Mouse (Mus musculus) C2C12 (cell line): Measurements from ENCODE around the gene Mbd6. TPM values are rescaled to one million over a fixed set of nuclear protein-coding genes. Genes with fewer than 3 reads are reported as not detected.

ENCODE experiments used
- H3K27me3 ChIP-seq: one replicate; pipeline ENCODE4 v1.6.1; 2011; ENCODE audit not compliant: control insufficient read depth, insufficient read depth, insufficient read length
- H3K36me3 ChIP-seq: one replicate; pipeline ENCODE4 v1.6.1; 2011; ENCODE audit not compliant: control insufficient read depth, insufficient read depth
- H3K4me3 ChIP-seq: one replicate; pipeline ENCODE4 v1.5.1; 2011; ENCODE audit warnings: mild to moderate bottlenecking, control low read depth; ENCODE audit not compliant: poor library complexity, insufficient read depth, severe bottlenecking
- H3K79me2 ChIP-seq: one replicate; pipeline ENCODE4 v1.6.1; 2011; ENCODE audit not compliant: control insufficient read depth, insufficient read depth
- H3K79me3 ChIP-seq: one replicate; pipeline ENCODE4 v1.6.1; 2011; ENCODE audit warnings: low read depth, control low read depth
- H3ac ChIP-seq: one replicate; pipeline ENCODE3; 2011; ENCODE audit warnings: low read depth; ENCODE audit not compliant: control insufficient read depth, insufficient read length
- CEBPB ChIP-seq: IDR thresholded peaks from one replicate; pipeline ENCODE4 v1.6.1; 2011; ENCODE audit warnings: low read depth, mild to moderate bottlenecking, control low read depth, moderate library complexity
- CTCF ChIP-seq: IDR thresholded peaks from one replicate; pipeline ENCODE4 v1.5.1; 2011; ENCODE audit not compliant: control insufficient read depth, insufficient read depth, insufficient read length
- FOSL1 ChIP-seq: IDR thresholded peaks from one replicate; pipeline ENCODE4 v1.8.0; 2011; ENCODE audit warnings: mild to moderate bottlenecking, low read length; ENCODE audit not compliant: poor library complexity, insufficient read depth, severe bottlenecking
- MAX ChIP-seq: IDR thresholded peaks from one replicate; pipeline ENCODE4 v1.6.1; 2011; ENCODE audit warnings: mild to moderate bottlenecking, control low read depth
- MYOD1 ChIP-seq: IDR thresholded peaks from one replicate; pipeline ENCODE4 v1.6.1; 2011; ENCODE audit warnings: low read depth; ENCODE audit not compliant: control insufficient read depth, insufficient read length
- MYOG ChIP-seq: IDR thresholded peaks from one replicate; pipeline ENCODE4 v1.6.1; 2011; ENCODE audit not compliant: control insufficient read depth, insufficient read length; ENCODE audit errors: extremely low read depth
- USF1 ChIP-seq: IDR thresholded peaks from one replicate; pipeline ENCODE4 v1.6.1; 2011; ENCODE audit warnings: low read depth, mild to moderate bottlenecking, control low read depth, moderate library complexity
- polyA plus RNA-seq: library from polyadenylated mRNA; unstranded; fragments of >200 nt; fragmentation: generic; extraction: Trizol; gene quantifications from one replicate; pipeline ENCODE4 v1.2.1, GENCODE M21; 2012; ENCODE audit warnings: missing spikeins

Gene Mbd6
- polyA plus RNA-seq, 1 experiment, result 15.2 TPM

DNA sequence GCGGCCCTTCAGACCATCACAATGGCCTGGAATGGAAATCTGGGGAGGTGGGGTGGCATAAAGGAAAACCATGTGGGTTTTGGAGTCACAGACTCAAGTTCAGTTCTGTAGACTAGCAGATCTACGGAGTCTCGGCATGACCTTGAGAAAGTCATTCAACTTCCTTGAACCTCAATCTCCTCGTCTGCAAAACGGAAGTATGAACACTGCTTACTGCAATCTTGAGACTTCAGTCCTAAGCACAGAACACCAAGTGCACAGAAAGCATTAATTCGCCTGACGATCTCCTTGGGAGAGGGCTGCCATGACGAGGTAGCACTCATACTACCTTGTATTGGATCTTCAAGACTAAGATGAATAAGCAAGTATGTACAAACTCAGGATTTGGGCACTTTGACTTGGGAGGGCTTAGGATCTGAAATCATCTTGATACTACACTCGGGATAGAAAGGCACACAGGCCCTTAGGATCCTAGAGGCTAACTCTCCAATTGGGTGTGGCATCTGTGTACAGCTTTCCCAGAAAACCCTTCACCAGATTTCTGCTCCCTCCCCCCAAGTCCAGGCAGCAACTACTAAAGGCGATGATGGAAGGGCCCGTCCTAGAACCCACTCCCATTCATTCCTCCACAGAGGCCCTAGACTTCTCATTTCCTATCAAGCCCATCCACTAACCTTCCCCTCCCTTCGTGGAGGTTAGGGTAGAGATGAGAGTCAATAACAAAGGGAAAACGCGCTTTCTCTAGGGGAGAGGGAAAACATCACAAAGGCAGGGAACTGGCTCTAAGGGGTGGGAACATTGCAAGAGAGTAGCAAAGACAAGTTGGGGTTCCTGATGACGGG, 26.9 kb downstream of the Mbd6 start:
- Histone ChIP-seq H3K27me3 (peaks cover 20% of the 10 kb centered on the region), H3ac (no peak overlapping the region), H3K36me3 (no peaks in the 10 kb centered on the region), H3K4me3 (no peak overlapping the region), H3K79me2 (peaks cover 7% of the 10 kb centered on the region), H3K79me3 (peaks cover 3% of the 10 kb centered on the region)
- TF ChIP-seq MAX, result no peak
- no peak for TF ChIP-seq USF1
- no peak for TF ChIP-seq CTCF
- TF ChIP-seq CEBPB, result no peak
- no peak for TF ChIP-seq MYOG
- no peak for TF ChIP-seq MYOD1
- TF ChIP-seq FOSL1, result no peak

DNA sequence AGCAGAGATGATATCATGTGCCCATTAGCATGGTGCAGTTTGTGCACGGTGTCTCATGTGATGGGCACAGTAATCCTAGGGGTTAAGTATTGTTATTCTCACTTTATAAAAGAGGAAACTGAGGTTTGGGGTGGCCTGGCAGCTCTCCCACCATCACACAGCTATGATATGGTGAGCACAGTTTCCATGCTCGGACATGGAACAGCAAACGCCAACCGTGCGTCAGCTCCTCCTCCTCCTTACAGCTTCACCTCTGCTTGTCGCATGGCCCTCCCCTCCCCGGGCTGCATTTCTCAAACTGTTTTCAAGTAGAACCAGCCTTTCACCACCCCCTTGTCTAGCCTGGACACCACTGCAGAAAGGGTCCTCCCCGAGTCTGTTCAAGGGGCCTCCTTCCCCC, 30.3 kb downstream of the Mbd6 start:
- Histone ChIP-seq H3K27me3 (peaks cover 20% of the 10 kb centered on the region), H3K79me2 (no peaks in the 10 kb centered on the region), H3K36me3 (no peaks in the 10 kb centered on the region), H3K79me3 (no peaks in the 10 kb centered on the region), H3ac (no peak overlapping the region), H3K4me3 (no peak overlapping the region)
- TF ChIP-seq CEBPB (no peak), FOSL1 (no peak), MAX (no peak), CTCF (no peak), USF1 (no peak), MYOG (no peak), MYOD1 (no peak)

GRCm38 (mm10) chr10:127257790-127258189, 31.0 kb downstream of the Mbd6 start:
- no peak overlapping the region for H3ac ChIP-seq
- H3K79me3 ChIP-seq, result no peaks in the 10 kb centered on the region
- no peak for TF ChIP-seq USF1
- TF ChIP-seq MYOD1, result no peak
- TF ChIP-seq CTCF, result no peak
- H3K4me3 ChIP-seq, result no peak overlapping the region
- H3K36me3 ChIP-seq, result no peaks in the 10 kb centered on the region
- peaks cover 15% of the 10 kb centered on the region for H3K27me3 ChIP-seq
- no peaks in the 10 kb centered on the region for H3K79me2 ChIP-seq

DNA sequence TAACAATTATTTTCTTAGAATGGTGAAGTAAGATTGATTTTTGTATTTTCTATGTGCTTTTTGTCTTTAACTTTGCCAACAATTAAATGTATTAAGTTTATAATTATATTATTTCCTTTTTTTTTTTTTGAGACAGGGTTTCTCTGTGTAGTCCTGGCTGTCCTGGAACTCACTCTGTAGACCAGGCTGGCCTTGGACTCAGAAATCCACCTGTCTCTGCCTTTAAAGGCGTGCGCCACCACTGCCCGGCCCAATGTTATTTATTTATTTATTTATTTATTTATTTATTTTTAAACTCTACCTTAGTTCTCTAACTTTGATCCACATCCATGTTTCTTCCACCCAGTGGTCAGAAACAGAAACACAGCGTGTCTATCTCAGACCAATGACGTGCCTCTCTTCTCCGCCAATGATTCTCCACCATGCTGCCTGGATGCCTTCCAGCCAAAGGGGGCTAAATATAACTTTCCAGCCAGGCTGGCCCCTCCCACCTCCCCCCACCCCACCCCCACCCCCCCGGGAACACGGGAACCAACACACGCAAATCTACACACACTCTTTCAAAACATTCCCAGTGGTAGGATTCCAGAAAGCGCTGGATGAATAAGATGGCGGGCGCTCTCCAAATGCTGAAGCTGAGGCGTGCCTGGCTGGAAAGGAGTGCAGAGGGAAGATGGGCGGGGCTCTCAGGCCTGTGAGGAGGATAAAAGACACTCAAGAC, 33.0 kb downstream of the Mbd6 start:
- H3K79me3 ChIP-seq, result no peaks in the 10 kb centered on the region
- H3ac ChIP-seq, result no peak overlapping the region
- peaks cover 8% of the 10 kb centered on the region for H3K27me3 ChIP-seq
- TF ChIP-seq MYOD1, result no peak
- no peaks in the 10 kb centered on the region for H3K36me3 ChIP-seq
- H3K4me3 ChIP-seq, result no peak overlapping the region
- H3K79me2 ChIP-seq, result no peaks in the 10 kb centered on the region

- Histone ChIP-seq H3K36me3 (no peaks in the 10 kb centered on the region), H3ac (no peak overlapping the region), H3K79me2 (no peaks in the 10 kb centered on the region), H3K27me3 (peaks cover 35% of the 10 kb centered on the region), H3K79me3 (no peaks in the 10 kb centered on the region), H3K4me3 (no peak overlapping the region)
- TF ChIP-seq CEBPB (no peak), MYOG (no peak), MAX (no peak), FOSL1 (no peak), CTCF (no peak), USF1 (no peak), MYOD1 (no peak)
Observed at GRCm38 (mm10) chr10:127250810-127251209, 38.0 kb downstream of the Mbd6 start.

DNA sequence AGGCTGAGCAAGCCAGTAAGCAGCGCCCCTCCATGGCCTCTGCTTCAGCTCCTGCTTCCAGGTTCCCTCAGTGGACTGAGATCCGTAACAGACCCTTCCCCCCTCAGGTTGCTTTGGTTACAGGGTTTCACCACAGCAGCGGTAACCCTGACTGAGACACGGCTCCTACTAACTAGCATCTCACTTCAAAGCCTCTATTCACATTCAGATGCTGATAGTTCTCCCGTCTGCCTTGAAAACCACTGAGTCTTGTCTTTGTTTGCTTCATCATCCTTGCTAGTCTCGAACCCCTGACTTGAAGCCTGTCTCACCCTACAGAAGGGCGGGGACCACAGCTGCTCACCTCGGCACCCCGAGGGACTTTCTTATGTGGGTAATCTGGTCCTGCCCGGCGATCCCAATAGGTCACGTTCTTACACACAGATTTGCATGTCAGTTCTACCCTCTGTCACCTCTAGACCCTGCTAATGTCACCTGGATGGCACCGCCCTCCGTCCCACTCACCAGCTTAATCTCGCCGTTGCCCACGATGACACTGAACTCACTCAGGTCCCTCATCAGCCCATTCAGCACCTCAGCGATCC, 50.5 kb downstream of the Mbd6 start:
- H3K36me3 ChIP-seq, result no peaks in the 10 kb centered on the region
- no peak for TF ChIP-seq CEBPB
- TF ChIP-seq MAX, result no peak
- TF ChIP-seq CTCF, result no peak
- no peaks in the 10 kb centered on the region for H3K79me2 ChIP-seq
- H3K79me3 ChIP-seq, result no peaks in the 10 kb centered on the region
- no peak overlapping the region for H3ac ChIP-seq
- no peak overlapping the region for H3K4me3 ChIP-seq
- peaks cover 82% of the 10 kb centered on the region for H3K27me3 ChIP-seq
